Comparison of ENCODE assay signal across 14 mouse cellular contexts in genomic region chr10:18435938-18436337, GRCm38 (mm10).
DNase-seq lines count a peak whose midpoint lies in the region; ATAC-seq lines count a peak whose summit lies in the region.
"Had no signal": no experiment of that assay in that cellular context is flagged by ENCODE, and none has a peak within 500 bp of the region (broad histone marks: within the 10 kb centered on the region; RNA-seq: fewer than 3 reads in every experiment).

No protein-coding gene starts in this region.

- H3K4me1 ChIP-seq in hindbrain, embryonic 10.5 days (replicated peaks): peaks cover 50% of the 10 kb centered on the region
- peaks cover 19% of the 10 kb centered on the region for H3K4me1 ChIP-seq in hindbrain, embryonic 12.5 days
- peaks cover 16% of the 10 kb centered on the region for H3K4me1 ChIP-seq in neural tube, embryonic 15.5 days
- peaks cover 17% of the 10 kb centered on the region for H3K4me1 ChIP-seq in intestine, embryonic 14.5 days (replicated peaks; ENCODE audit: control insufficient read depth, insufficient read depth, low read length)

- H3K9ac ChIP-seq in hindbrain, embryonic 12.5 days: no peak overlapping the region
- H3K9ac ChIP-seq in neural tube, embryonic 15.5 days (replicated peaks): no peak overlapping the region
- no peak overlapping the region for H3K9ac ChIP-seq in intestine, embryonic 14.5 days (ENCODE audit: low read length)
- H3K9ac ChIP-seq: midbrain, embryonic 15.5 days had no signal

- peak overlapping the region; percentile 56 for H3K27ac ChIP-seq in hindbrain, embryonic 10.5 days
- no peak overlapping the region for H3K27ac ChIP-seq in hindbrain, embryonic 12.5 days
- H3K27ac ChIP-seq in neural tube, embryonic 15.5 days (replicated peaks): 0 out of 2 replicates have a peak overlapping the region, but pooled peaks have one; percentile 15
- H3K27ac ChIP-seq in intestine, embryonic 14.5 days (ENCODE audit: low read depth): peak overlapping the region; percentile 34; the same call in 1 of the 2 replicates
- H3K27ac ChIP-seq: left cerebral cortex, adult 2 months; midbrain, embryonic 15.5 days had no signal

- no peaks in the 10 kb centered on the region for H3K36me3 ChIP-seq in hindbrain, embryonic 10.5 days
- no peaks in the 10 kb centered on the region for H3K36me3 ChIP-seq in hindbrain, embryonic 12.5 days
- H3K36me3 ChIP-seq in neural tube, embryonic 15.5 days: no peaks in the 10 kb centered on the region
- no peaks in the 10 kb centered on the region for H3K36me3 ChIP-seq in intestine, embryonic 14.5 days (ENCODE audit: control insufficient read depth, insufficient read depth, low read length)
- H3K36me3 ChIP-seq: midbrain, embryonic 15.5 days had no signal

- H3K9me3 ChIP-seq in hindbrain, embryonic 10.5 days: no peaks in the 10 kb centered on the region
- H3K9me3 ChIP-seq in hindbrain, embryonic 12.5 days (replicated peaks): no peaks in the 10 kb centered on the region
- H3K9me3 ChIP-seq in neural tube, embryonic 15.5 days (replicated peaks): no peaks in the 10 kb centered on the region
- H3K9me3 ChIP-seq in intestine, embryonic 14.5 days (ENCODE audit: control insufficient read depth, low read length): no peaks in the 10 kb centered on the region
- H3K9me3 ChIP-seq: midbrain, embryonic 15.5 days had no signal

- H3K27me3 ChIP-seq in hindbrain, embryonic 10.5 days (ENCODE audit: insufficient read depth, poor library complexity, severe bottlenecking): no peaks in the 10 kb centered on the region
- no peaks in the 10 kb centered on the region for H3K27me3 ChIP-seq in hindbrain, embryonic 12.5 days
- no peaks in the 10 kb centered on the region for H3K27me3 ChIP-seq in neural tube, embryonic 15.5 days (replicated peaks)
- H3K27me3 ChIP-seq in intestine, embryonic 14.5 days (replicated peaks; ENCODE audit: control insufficient read depth, insufficient read depth, low read length): no peaks in the 10 kb centered on the region
- H3K27me3 ChIP-seq: midbrain, embryonic 15.5 days had no signal

- WGBS in hindbrain, embryonic 10.5 days: 59% methylated on average over 7 of the region's 7 CpGs
- 61% methylated on average over 7 of the region's 7 CpGs for WGBS in hindbrain, embryonic 12.5 days
- WGBS in neural tube, embryonic 15.5 days: 69% methylated on average over 7 of the region's 7 CpGs
- 31% methylated on average over 7 of the region's 7 CpGs for WGBS in intestine, embryonic 14.5 days

- H3K4me3 ChIP-seq in hindbrain, embryonic 10.5 days: no peak overlapping the region
- no peak overlapping the region for H3K4me3 ChIP-seq in hindbrain, embryonic 12.5 days
- no peak overlapping the region for H3K4me3 ChIP-seq in neural tube, embryonic 15.5 days (replicated peaks)
- no peak overlapping the region for H3K4me3 ChIP-seq in intestine, embryonic 14.5 days (ENCODE audit: low read depth, low read length)
- H3K4me3 ChIP-seq: left cerebral cortex, adult 2 months; midbrain, embryonic 15.5 days had no signal

- no peak for ATAC-seq in hindbrain, embryonic 12.5 days (ENCODE audit: low FRiP score)
- ATAC-seq in neural tube, embryonic 15.5 days (ENCODE audit: low FRiP score): no peak
- ATAC-seq in intestine, embryonic 14.5 days (replicated peaks; ENCODE audit: low FRiP score, low TSS enrichment, low read depth): no peak
- ATAC-seq: midbrain, embryonic 15.5 days had no signal

- no peak overlapping the region for H3K4me2 ChIP-seq in hindbrain, embryonic 12.5 days (replicated peaks)
- no peak overlapping the region for H3K4me2 ChIP-seq in neural tube, embryonic 15.5 days
- H3K4me2 ChIP-seq in intestine, embryonic 14.5 days (ENCODE audit: low read length): no peak overlapping the region
- H3K4me2 ChIP-seq: midbrain, embryonic 15.5 days had no signal

- DNase-seq in hindbrain, embryonic 10.5 days (ENCODE audit: low spot score): no peak
- DNase-seq in neural tube, embryonic 10.5 days (ENCODE audit: extremely low spot score, low spot score): no peak
- no peak for DNase-seq in intestine, embryonic 14.5 days (ENCODE audit: low spot score)
- no peak for DNase-seq in left cerebral cortex, postnatal 4 days
- no peak for DNase-seq in cerebellum, adult 9-11 months
- DNase-seq: gastrocnemius, postnatal 14 days; kidney, adult 2 months; lung, adult 2 months; right cerebral cortex, postnatal 4 days; thymus, adult 18-20 months had no signal

- intact Hi-C loops in left cerebral cortex, postnatal 4 days (cut with DNase I): no loop called here
